Mouse (Mus musculus) midbrain, embryonic 11.5 days (tissue): ENCODE measurements around the gene Gm6993. TPM values are rescaled to one million over a fixed set of nuclear protein-coding genes. Genes with fewer than 3 reads are reported as not detected.

Experiments
- ATAC-seq: fragments of 200-750 bp; cut with Nextera tagmentation; 2 replicates; pipeline ENCODE4 v1.8.0; 2017; ENCODE audit warnings: moderate TSS enrichment, moderate library complexity; ENCODE audit not compliant: low FRiP score
- DNase-seq: peaks from one replicate; pipeline ENCODE4 v3.0.0; 2015; ENCODE audit warnings: low spot score; ENCODE audit errors: missing footprints
- H3K27ac ChIP-seq: fragments of 300-500 bp; sonication (generic); 2 replicates; pipeline ENCODE4 v1.5.1; 2014; ENCODE audit warnings: low read depth, low read length
- H3K27me3 ChIP-seq: fragments of 300-500 bp; sonication (generic); 2 replicates; pipeline ENCODE4 v1.6.1; 2014; ENCODE audit warnings: mild to moderate bottlenecking, low read length, moderate library complexity, mixed read lengths; ENCODE audit not compliant: control insufficient read depth, insufficient read depth
- H3K36me3 ChIP-seq: fragments of 300-500 bp; sonication (generic); 2 replicates; pipeline ENCODE4 v1.6.1; 2014; ENCODE audit warnings: mild to moderate bottlenecking, low read length, moderate library complexity, mixed read lengths; ENCODE audit not compliant: control insufficient read depth, insufficient read depth
- H3K4me1 ChIP-seq: fragments of 300-500 bp; sonication (generic); 2 replicates; pipeline ENCODE4 v1.6.1; 2014; ENCODE audit warnings: low read length; ENCODE audit not compliant: control insufficient read depth, insufficient read depth
- H3K4me2 ChIP-seq: fragments of 300-500 bp; sonication (generic); 2 replicates; pipeline ENCODE4 v1.6.1; 2014; ENCODE audit warnings: mild to moderate bottlenecking, moderate library complexity
- H3K4me3 ChIP-seq: fragments of 300-500 bp; sonication (generic); 2 replicates; pipeline ENCODE4 v1.5.1; 2014; ENCODE audit warnings: low read depth, low read length
- H3K9ac ChIP-seq: fragments of 300-500 bp; sonication (generic); 2 replicates; pipeline ENCODE4 v1.6.1; 2014; ENCODE audit warnings: low read length
- H3K9me3 ChIP-seq: fragments of 300-500 bp; sonication (generic); 2 replicates; pipeline ENCODE4 v1.6.1; 2016; ENCODE audit warnings: low read length; ENCODE audit not compliant: control insufficient read depth
- WGBS: fragments of 180-500 bp; shearing (Covaris S2); extraction: QIAGEN DNeasy Blood & Tissue Kit; methylation state at CpG from one replicate; pipeline ENCODE4 v1.1.7; 2014; 5-methylcytosine and 5-hydroxymethylcytosine counted together
- polyA plus RNA-seq: library from polyadenylated mRNA; unstranded; fragments of >200 nt; fragmentation: Nextera tagmentation; extraction: Ambion mirVana; gene quantifications from 2 replicates; pipeline ENCODE4 v1.2.1, GENCODE M21; 2014

Gene Gm6993
- polyA plus RNA-seq = not detected in 2 replicates

- Histone ChIP-seq H3K4me3 (no peak within 1 kb of the TSS), H3K9ac (no peak within 1 kb of the TSS), H3K4me2 (no peak within 1 kb of the TSS), H3K27ac (no peak within 1 kb of the TSS), H3K27me3 (no peaks in the 10 kb centered on the region), H3K4me1 (no peaks in the 10 kb centered on the region; the same call in 1 of the 2 replicates), H3K36me3 (no peaks in the 10 kb centered on the region), H3K9me3 (no peaks in the 10 kb centered on the region)
- 79% methylated on average over 5 of the region's 5 CpGs for WGBS
- DNase-seq (no peak), ATAC-seq (no peak)
Observed at GRCm38 (mm10) chr12:31240470-31240869, at the start of gene Gm6993. Gm6993 (plus strand) TSS chr12:31240770.

DNA sequence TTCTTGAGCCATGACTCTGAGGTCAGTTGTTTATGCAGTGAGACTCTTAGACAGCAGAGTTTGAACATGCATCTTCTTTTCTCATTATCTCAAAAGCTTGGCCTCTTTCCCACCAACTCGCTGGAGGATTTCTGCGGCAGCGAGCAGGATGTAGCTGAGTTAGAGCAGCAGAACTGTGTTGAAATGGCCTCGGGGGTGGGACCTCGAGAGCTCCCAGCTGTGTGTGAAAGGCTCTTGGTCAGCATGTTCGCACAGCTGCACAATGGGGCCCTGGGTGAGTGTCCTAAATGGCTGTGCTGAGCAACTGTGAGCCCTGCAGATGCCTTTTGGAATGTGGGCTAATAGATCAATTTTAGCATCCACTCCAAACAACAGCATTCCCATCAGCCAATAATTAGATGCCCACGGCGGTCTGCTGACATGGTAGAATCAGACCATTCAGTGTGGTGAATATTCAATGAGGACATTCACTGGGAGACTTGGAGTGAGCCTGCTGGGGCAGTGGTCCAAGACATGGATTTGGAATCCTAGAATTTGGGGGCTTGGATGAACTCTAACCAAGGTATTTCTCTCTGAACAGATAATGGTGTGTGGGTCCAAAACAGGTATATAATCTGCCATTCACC lies 49.1 kb upstream of the Gm6993 start:
- H3K27ac ChIP-seq = no peak overlapping the region
- H3K27me3 ChIP-seq = no peaks in the 10 kb centered on the region
- 48% methylated on average over 8 of the region's 8 CpGs for WGBS
- no peaks in the 10 kb centered on the region for H3K36me3 ChIP-seq
- 0 out of 2 replicates have a peak, but pooled peaks cover 2% of the 10 kb centered on the region for H3K4me1 ChIP-seq
- DNase-seq (no peak), ATAC-seq (no peak)
- H3K9ac ChIP-seq = no peak overlapping the region
- no peak overlapping the region for H3K4me2 ChIP-seq
- H3K9me3 ChIP-seq = no peaks in the 10 kb centered on the region
- H3K4me3 ChIP-seq = no peak overlapping the region

DNA sequence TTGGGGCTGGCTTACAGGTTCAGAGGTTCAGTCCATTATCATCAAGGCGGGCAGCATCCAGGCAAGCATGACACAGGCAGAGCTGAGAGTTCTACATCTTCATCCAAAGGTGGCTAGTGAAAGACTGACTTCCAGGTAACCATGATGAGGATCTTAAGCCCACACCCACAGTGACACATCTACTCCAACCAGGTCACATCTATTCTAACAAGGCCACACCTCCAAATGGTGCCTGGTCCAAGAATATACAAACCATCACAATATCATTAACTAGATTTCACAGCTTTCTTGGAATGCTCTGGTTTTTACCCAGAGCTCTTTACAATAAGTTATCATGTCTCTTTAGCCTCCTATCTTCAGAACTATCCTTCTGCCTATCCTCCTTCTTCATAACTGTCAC lies 38.1 kb upstream of the Gm6993 start:
- no peaks in the 10 kb centered on the region for H3K27me3 ChIP-seq
- H3K4me2 ChIP-seq = no peak overlapping the region
- ATAC-seq (no peak), DNase-seq (no peak)
- H3K36me3 ChIP-seq = no peaks in the 10 kb centered on the region
- H3K9me3 ChIP-seq = no peaks in the 10 kb centered on the region
- no peak overlapping the region for H3K4me3 ChIP-seq
- WGBS = 90% methylated on average over 1 of the region's 1 CpGs
- no peaks in the 10 kb centered on the region for H3K4me1 ChIP-seq
- no peak overlapping the region for H3K27ac ChIP-seq
- no peak overlapping the region for H3K9ac ChIP-seq

- Histone ChIP-seq H3K9me3 (no peaks in the 10 kb centered on the region), H3K9ac (no peak overlapping the region), H3K27ac (no peak overlapping the region), H3K4me1 (no peaks in the 10 kb centered on the region), H3K4me2 (no peak overlapping the region), H3K36me3 (no peaks in the 10 kb centered on the region), H3K27me3 (no peaks in the 10 kb centered on the region), H3K4me3 (no peak overlapping the region)
- DNase-seq (no peak), ATAC-seq (no peak)
- 89% methylated on average over 6 of the region's 6 CpGs for WGBS
Observed at GRCm38 (mm10) chr12:31203746-31204455, 36.7 kb upstream of the Gm6993 start.

- no peak overlapping the region for H3K27ac ChIP-seq
- no peaks in the 10 kb centered on the region for H3K9me3 ChIP-seq
- peaks cover 7% of the 10 kb centered on the region; the same call in 1 of the 2 replicates for H3K4me1 ChIP-seq
- DNase-seq (no peak), ATAC-seq (no peak)
- H3K4me2 ChIP-seq = no peak overlapping the region
- no peak overlapping the region for H3K9ac ChIP-seq
- H3K4me3 ChIP-seq = no peak overlapping the region
- WGBS = 96% methylated on average over 3 of the region's 3 CpGs
- H3K27me3 ChIP-seq = no peaks in the 10 kb centered on the region
- H3K36me3 ChIP-seq = no peaks in the 10 kb centered on the region
Observed at GRCm38 (mm10) chr12:31204898-31205297, 35.7 kb upstream of the Gm6993 start.

GRCm38 (mm10) chr12:31205983-31206633 lies 34.5 kb upstream of the Gm6993 start:
- Histone ChIP-seq H3K4me1 (peaks cover 7% of the 10 kb centered on the region; the same call in 1 of the 2 replicates), H3K36me3 (no peaks in the 10 kb centered on the region), H3K9me3 (no peaks in the 10 kb centered on the region), H3K4me3 (no peak overlapping the region), H3K4me2 (no peak overlapping the region), H3K27me3 (no peaks in the 10 kb centered on the region), H3K27ac (no peak overlapping the region), H3K9ac (no peak overlapping the region)
- 79% methylated on average over 10 of the region's 10 CpGs for WGBS
- no peak for ATAC-seq
- DNase-seq = no peak

DNA sequence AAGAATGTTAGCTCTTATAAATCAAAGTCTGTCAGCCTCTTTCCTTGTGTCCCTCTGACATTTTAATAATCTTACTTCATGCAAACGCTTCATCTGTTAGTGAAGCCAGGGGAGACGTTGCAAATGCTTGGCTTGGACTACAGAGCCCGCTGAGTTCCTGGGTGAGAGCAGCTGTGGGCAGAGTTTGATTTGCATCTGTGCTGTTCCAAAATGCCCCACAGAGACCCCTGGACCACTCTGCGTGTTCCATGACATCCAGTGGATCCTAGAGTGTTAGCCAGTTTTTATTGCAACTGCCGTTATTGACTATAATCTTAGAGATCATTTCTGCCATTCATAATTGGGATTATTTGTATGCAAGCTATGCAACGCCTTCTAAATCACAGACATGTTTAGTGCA lies 31.8 kb upstream of the Gm6993 start:
- no peaks in the 10 kb centered on the region for H3K9me3 ChIP-seq
- no peaks in the 10 kb centered on the region for H3K36me3 ChIP-seq
- WGBS = 65% methylated on average over 6 of the region's 6 CpGs
- H3K9ac ChIP-seq = no peak overlapping the region
- no peak overlapping the region for H3K27ac ChIP-seq
- H3K4me3 ChIP-seq = no peak overlapping the region
- no peak for DNase-seq
- no peak for ATAC-seq
- H3K4me2 ChIP-seq = no peak overlapping the region
- H3K27me3 ChIP-seq = no peaks in the 10 kb centered on the region
- H3K4me1 ChIP-seq = peaks cover 7% of the 10 kb centered on the region; the same call in 1 of the 2 replicates

GRCm38 (mm10) chr12:31209377-31209805 lies 31.2 kb upstream of the Gm6993 start:
- H3K4me3 ChIP-seq = no peak overlapping the region
- H3K9me3 ChIP-seq = no peaks in the 10 kb centered on the region
- no peak overlapping the region for H3K4me2 ChIP-seq
- DNase-seq (no peak), ATAC-seq (no peak)
- no peak overlapping the region for H3K27ac ChIP-seq
- no peaks in the 10 kb centered on the region for H3K36me3 ChIP-seq
- peaks cover 7% of the 10 kb centered on the region; the same call in 1 of the 2 replicates for H3K4me1 ChIP-seq
- 26% methylated on average over 5 of the region's 5 CpGs for whole genome bisulfite sequencing
- H3K27me3 ChIP-seq = no peaks in the 10 kb centered on the region
- H3K9ac ChIP-seq = no peak overlapping the region

DNA sequence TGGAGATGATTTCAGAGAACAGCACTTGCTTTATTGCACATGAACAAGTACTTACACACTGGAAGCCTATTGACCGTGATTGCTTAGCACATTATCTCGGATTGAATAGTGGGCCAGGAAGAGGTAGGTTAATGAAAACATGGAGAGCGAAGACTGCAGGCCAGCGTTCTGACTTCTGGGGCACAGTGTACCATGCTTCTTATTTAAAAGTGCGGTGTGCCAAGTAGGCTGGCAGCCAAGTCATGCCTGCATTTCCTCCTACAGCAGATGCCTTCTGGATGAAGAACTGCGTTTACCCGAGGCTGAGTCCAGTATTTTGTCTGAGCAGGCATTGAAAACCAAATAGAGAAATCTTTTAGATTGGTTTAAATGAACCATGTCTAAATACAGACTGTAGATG lies 27.0 kb upstream of the Gm6993 start:
- 88% methylated on average over 7 of the region's 7 CpGs for WGBS
- no peak overlapping the region for H3K9ac ChIP-seq
- no peak overlapping the region for H3K4me3 ChIP-seq
- H3K27ac ChIP-seq = no peak overlapping the region
- H3K4me2 ChIP-seq = no peak overlapping the region
- ATAC-seq (no peak), DNase-seq (no peak)
- H3K36me3 ChIP-seq = no peaks in the 10 kb centered on the region
- H3K4me1 ChIP-seq = peaks cover 7% of the 10 kb centered on the region; the same call in 1 of the 2 replicates
- no peaks in the 10 kb centered on the region for H3K9me3 ChIP-seq
- no peaks in the 10 kb centered on the region for H3K27me3 ChIP-seq
